Mouse (Mus musculus): ENCODE measurements around the gene As3mt.

DNA sequence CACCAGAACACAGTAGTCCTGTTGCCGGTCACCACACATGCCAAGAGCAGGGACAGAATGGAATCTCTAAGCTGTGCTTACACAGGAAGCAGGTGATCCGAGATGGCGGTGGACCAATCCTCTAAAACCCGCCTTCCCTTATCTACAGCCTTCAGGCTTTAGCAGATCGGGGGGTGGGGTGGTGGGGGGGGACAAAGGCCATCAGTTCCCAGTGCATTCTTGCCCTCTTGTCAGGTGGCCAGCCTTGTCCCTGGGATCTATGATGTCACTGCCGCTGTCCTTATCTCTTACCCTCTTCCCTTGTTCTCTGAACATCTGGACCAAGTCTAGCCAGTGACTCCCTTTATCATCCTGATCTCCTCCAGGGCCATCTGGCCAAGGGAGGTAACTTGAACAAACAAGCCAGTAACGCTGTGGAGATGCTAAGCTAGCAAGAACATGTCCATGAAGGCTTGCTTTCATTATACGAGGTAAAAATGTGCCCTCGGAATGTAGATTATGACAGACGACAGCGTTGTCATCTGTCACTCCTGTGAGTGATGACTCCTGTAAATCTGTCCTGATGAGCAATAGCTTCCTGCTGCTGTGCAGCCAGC, 20.8 kb downstream of the As3mt start:
- TF ChIP-seq POLR2A (IDR thresholded peaks at IDR 0.05; ENCODE audit: low read depth, low read length) (no peak), CTCF (conservative IDR thresholded peaks at IDR 0.05; ENCODE audit: insufficient read depth, insufficient read length, low read depth, low read length) (no peak)

Data from kidney, adult 2 months (tissue).